22 mouse cellular contexts compared by ENCODE assay signal in the genomic region with DNA sequence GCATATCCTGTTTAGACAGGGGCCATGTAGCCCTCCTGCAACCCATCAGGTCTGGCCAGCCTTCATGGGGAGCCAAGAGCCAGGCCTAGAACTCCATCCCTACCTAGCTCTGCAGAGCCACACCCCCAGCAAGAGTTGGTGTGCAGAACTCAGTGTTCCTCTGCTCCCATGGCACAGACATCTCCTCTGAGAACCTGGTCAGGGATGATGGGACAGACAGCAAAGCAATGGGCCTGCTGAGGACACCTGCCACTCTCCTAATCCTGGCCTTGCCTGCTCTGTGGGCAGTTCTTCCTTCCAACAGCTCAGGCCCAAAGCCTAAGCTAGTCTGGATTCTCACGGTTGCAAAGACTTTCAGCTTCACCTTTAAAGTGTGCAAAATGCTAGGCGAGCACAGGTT. TPM values are rescaled to one million over a fixed set of nuclear protein-coding genes. Genes with fewer than 3 reads are reported as not detected.
DNase-seq lines count a peak whose midpoint lies in the region; ATAC-seq lines count a peak whose summit lies in the region.
"Had no signal": no experiment of that assay in that cellular context is flagged by ENCODE, and none has a peak within 500 bp of the region (broad histone marks: within the 10 kb centered on the region; RNA-seq: fewer than 3 reads in every experiment).

No protein-coding gene starts in this region.

- intact Hi-C loops in heart, postnatal 10 days (cut with DNase I), result no loop called here
- intact Hi-C loops in heart, postnatal 36 days (cut with DNase I), result no loop called here

- DNase-seq in hindbrain, embryonic 10.5 days (ENCODE audit: low spot score), result no peak
- no peak for DNase-seq in midbrain, embryonic 10.5 days (ENCODE audit: low spot score)
- no peak for DNase-seq in midbrain, embryonic 14.5 days
- no peak for DNase-seq in heart, postnatal 10 days
- DNase-seq in heart, postnatal 36 days, result no peak
- DNase-seq: adrenal gland, postnatal 25 days; cerebellum, adult 11 months; heart, postnatal 14 days; lung, adult 18-20 months; lung, postnatal 36 days; right cerebral cortex, postnatal 4 days had no signal

- no peak overlapping the region for H3K9ac ChIP-seq in hindbrain, embryonic 16.5 days (ENCODE audit: low read depth, low read length)
- no peak overlapping the region for H3K9ac ChIP-seq in midbrain, embryonic 14.5 days (replicated peaks; ENCODE audit: low read length)
- no peak overlapping the region for H3K9ac ChIP-seq in limb, embryonic 12.5 days (replicated peaks)

- no peak for ATAC-seq in hindbrain, embryonic 16.5 days
- no peak for ATAC-seq in midbrain, embryonic 14.5 days (ENCODE audit: low FRiP score, low TSS enrichment)
- no peak for ATAC-seq in limb, embryonic 12.5 days (ENCODE audit: insufficient number of reproducible peaks, insufficient read depth, low FRiP score, low TSS enrichment, low read depth)
- ATAC-seq: hindbrain, postnatal 0 days; intestine, postnatal 0 days had no signal

- peak overlapping the region; percentile 81; the same call in 1 of the 2 replicates for H3K27ac ChIP-seq in hindbrain, embryonic 10.5 days
- H3K27ac ChIP-seq in hindbrain, embryonic 16.5 days (ENCODE audit: low read depth, low read length), result no peak overlapping the region
- H3K27ac ChIP-seq in midbrain, embryonic 10.5 days (replicated peaks), result 0 out of 2 replicates have a peak overlapping the region, but pooled peaks have one; percentile 13
- H3K27ac ChIP-seq in midbrain, embryonic 14.5 days (replicated peaks; ENCODE audit: low read depth, low read length), result no peak overlapping the region
- peak overlapping the region; percentile 94 for H3K27ac ChIP-seq in limb, embryonic 12.5 days
- H3K27ac ChIP-seq: hindbrain, postnatal 0 days had no signal

- no peak overlapping the region for H3K4me2 ChIP-seq in hindbrain, embryonic 16.5 days (ENCODE audit: low read length)
- H3K4me2 ChIP-seq in midbrain, embryonic 14.5 days (ENCODE audit: low read length), result no peak overlapping the region
- no peak overlapping the region for H3K4me2 ChIP-seq in limb, embryonic 12.5 days
- H3K4me2 ChIP-seq: heart, embryonic 11.5 days; liver, embryonic 11.5 days had no signal

- no peaks in the 10 kb centered on the region for H3K36me3 ChIP-seq in hindbrain, embryonic 10.5 days
- no peaks in the 10 kb centered on the region for H3K36me3 ChIP-seq in hindbrain, embryonic 16.5 days (ENCODE audit: control insufficient read depth, insufficient read depth, low read length)
- no peaks in the 10 kb centered on the region for H3K36me3 ChIP-seq in midbrain, embryonic 10.5 days
- no peaks in the 10 kb centered on the region for H3K36me3 ChIP-seq in midbrain, embryonic 14.5 days (ENCODE audit: control insufficient read depth, insufficient read depth, low read length)
- H3K36me3 ChIP-seq in limb, embryonic 12.5 days, result no peaks in the 10 kb centered on the region

- peaks cover 51% of the 10 kb centered on the region for H3K27me3 ChIP-seq in hindbrain, embryonic 10.5 days (ENCODE audit: insufficient read depth, poor library complexity, severe bottlenecking)
- H3K27me3 ChIP-seq in hindbrain, embryonic 16.5 days (replicated peaks; ENCODE audit: control insufficient read depth, insufficient read depth, low read length), result no peaks in the 10 kb centered on the region
- H3K27me3 ChIP-seq in midbrain, embryonic 10.5 days (ENCODE audit: low read depth, poor library complexity, severe bottlenecking), result peaks cover 38% of the 10 kb centered on the region
- no peaks in the 10 kb centered on the region for H3K27me3 ChIP-seq in midbrain, embryonic 14.5 days (ENCODE audit: control insufficient read depth, insufficient read depth, low read length)
- H3K27me3 ChIP-seq in limb, embryonic 12.5 days, result no peaks in the 10 kb centered on the region

- H3K4me1 ChIP-seq in hindbrain, embryonic 10.5 days (replicated peaks), result peaks cover 52% of the 10 kb centered on the region
- peaks cover 11% of the 10 kb centered on the region for H3K4me1 ChIP-seq in hindbrain, embryonic 16.5 days (ENCODE audit: control insufficient read depth, insufficient read depth, low read depth, low read length)
- H3K4me1 ChIP-seq in midbrain, embryonic 10.5 days, result peaks cover 41% of the 10 kb centered on the region
- peaks cover 11% of the 10 kb centered on the region for H3K4me1 ChIP-seq in midbrain, embryonic 14.5 days (ENCODE audit: control insufficient read depth, insufficient read depth, low read length)
- H3K4me1 ChIP-seq in limb, embryonic 12.5 days (replicated peaks), result peaks cover 47% of the 10 kb centered on the region

- WGBS in hindbrain, embryonic 10.5 days, result 85% methylated on average over 2 of the region's 2 CpGs
- 78% methylated on average over 2 of the region's 2 CpGs for WGBS in hindbrain, embryonic 16.5 days
- whole genome bisulfite sequencing in midbrain, embryonic 10.5 days, result 72% methylated on average over 2 of the region's 2 CpGs
- WGBS in midbrain, embryonic 14.5 days, result 84% methylated on average over 2 of the region's 2 CpGs
- 82% methylated on average over 2 of the region's 2 CpGs for WGBS in limb, embryonic 12.5 days

- H3K4me3 ChIP-seq in hindbrain, embryonic 10.5 days, result no peak overlapping the region
- no peak overlapping the region for H3K4me3 ChIP-seq in hindbrain, embryonic 16.5 days (ENCODE audit: low read length)
- no peak overlapping the region for H3K4me3 ChIP-seq in midbrain, embryonic 10.5 days
- no peak overlapping the region for H3K4me3 ChIP-seq in midbrain, embryonic 14.5 days (replicated peaks; ENCODE audit: low read depth, low read length)
- H3K4me3 ChIP-seq in limb, embryonic 12.5 days (replicated peaks), result no peak overlapping the region

- H3K9me3 ChIP-seq in hindbrain, embryonic 10.5 days, result no peaks in the 10 kb centered on the region
- no peaks in the 10 kb centered on the region for H3K9me3 ChIP-seq in hindbrain, embryonic 16.5 days (ENCODE audit: control insufficient read depth, low read length)
- H3K9me3 ChIP-seq in midbrain, embryonic 10.5 days (replicated peaks), result no peaks in the 10 kb centered on the region
- no peaks in the 10 kb centered on the region for H3K9me3 ChIP-seq in midbrain, embryonic 14.5 days (ENCODE audit: control insufficient read depth, low read length)
- no peaks in the 10 kb centered on the region for H3K9me3 ChIP-seq in limb, embryonic 12.5 days

RNA-seq across cellular contexts. Expression of gene Sema3f, which starts 5.4 kb away (rescaled TPM):
- polyA plus RNA-seq in hindbrain, embryonic 10.5 days (2016; fragmentation: Nextera tagmentation; extraction: Ambion mirVana), result 14.5 and 16.4 TPM in 2 replicates
- polyA plus RNA-seq in hindbrain, embryonic 16.5 days (2015; fragmentation: Nextera tagmentation; extraction: Ambion mirVana), result 10.0 and 13.0 TPM in 2 replicates
- polyA plus RNA-seq in midbrain, embryonic 10.5 days (2016; fragmentation: Nextera tagmentation; extraction: Ambion mirVana), result 14.9 and 17.2 TPM in 2 replicates
- 34.0 and 37.0 TPM in 2 replicates for polyA plus RNA-seq in midbrain, embryonic 14.5 days (2014; fragmentation: Nextera tagmentation; extraction: Ambion mirVana)
- 47.6 and 53.5 TPM in 2 replicates for polyA plus RNA-seq in limb, embryonic 12.5 days (2016; fragmentation: Nextera tagmentation; extraction: Ambion mirVana)
- total RNA-seq in heart, postnatal 10 days (2021), result 10 to 100 TPM; 19.4 to 22.2 TPM
- 10 to 100 TPM; 16.0 to 16.9 TPM for total RNA-seq in heart, postnatal 36 days (2021)
- total RNA-seq: granulocyte monocyte progenitor cell, adult 5-6 weeks; MEL had no signal

RNA-seq across cellular contexts. Expression of gene Gnat1, which starts 36.1 kb away (rescaled TPM):
- polyA plus RNA-seq in hindbrain, embryonic 10.5 days (2016; fragmentation: Nextera tagmentation; extraction: Ambion mirVana), result 2.6 and 3.1 TPM in 2 replicates
- 1.3 and 2.7 TPM in 2 replicates for polyA plus RNA-seq in hindbrain, embryonic 16.5 days (2015; fragmentation: Nextera tagmentation; extraction: Ambion mirVana)
- polyA plus RNA-seq in midbrain, embryonic 10.5 days (2016; fragmentation: Nextera tagmentation; extraction: Ambion mirVana), result 3.2 and 3.6 TPM in 2 replicates
- 0.97 and 2.0 TPM in 2 replicates for polyA plus RNA-seq in midbrain, embryonic 14.5 days (2014; fragmentation: Nextera tagmentation; extraction: Ambion mirVana)
- 2.1 and 2.2 TPM in 2 replicates for polyA plus RNA-seq in limb, embryonic 12.5 days (2016; fragmentation: Nextera tagmentation; extraction: Ambion mirVana)
- total RNA-seq in heart, postnatal 10 days (2021), result not detected
- not detected for total RNA-seq in heart, postnatal 36 days (2021)
- total RNA-seq: adrenal gland, postnatal 25 days; CH12.LX; gastrocnemius, adult 8-10 months; granulocyte monocyte progenitor cell, adult 5-6 weeks; heart, postnatal 14 days had no signal
- polyA plus RNA-seq: embryonic facial prominence, embryonic 11.5 days had no signal

RNA-seq across cellular contexts. Expression of gene Slc38a3, which starts 46.3 kb away (rescaled TPM):
- 6.4 and 7.2 TPM in 2 replicates for polyA plus RNA-seq in hindbrain, embryonic 10.5 days (2016; fragmentation: Nextera tagmentation; extraction: Ambion mirVana)
- 53.2 and 55.0 TPM in 2 replicates for polyA plus RNA-seq in hindbrain, embryonic 16.5 days (2015; fragmentation: Nextera tagmentation; extraction: Ambion mirVana)
- 9.3 and 11.6 TPM in 2 replicates for polyA plus RNA-seq in midbrain, embryonic 10.5 days (2016; fragmentation: Nextera tagmentation; extraction: Ambion mirVana)
- polyA plus RNA-seq in midbrain, embryonic 14.5 days (2014; fragmentation: Nextera tagmentation; extraction: Ambion mirVana), result 20.4 and 31.9 TPM in 2 replicates
- polyA plus RNA-seq in limb, embryonic 12.5 days (2016; fragmentation: Nextera tagmentation; extraction: Ambion mirVana), result 3.5 and 5.0 TPM in 2 replicates
- total RNA-seq in heart, postnatal 10 days (2021), result 10 to 100 TPM; 20.5 to 22.6 TPM
- 10 to 100 TPM; 66.0 to 80.3 TPM for total RNA-seq in heart, postnatal 36 days (2021)
- total RNA-seq: granulocyte monocyte progenitor cell, adult 5-6 weeks; MEL had no signal

RNA-seq across cellular contexts. Expression of gene Rbm5, which starts 55.2 kb away (rescaled TPM):
- 196 and 204 TPM in 2 replicates for polyA plus RNA-seq in hindbrain, embryonic 10.5 days (2016; fragmentation: Nextera tagmentation; extraction: Ambion mirVana)
- polyA plus RNA-seq in hindbrain, embryonic 16.5 days (2015; fragmentation: Nextera tagmentation; extraction: Ambion mirVana), result 210 and 236 TPM in 2 replicates
- 200 and 220 TPM in 2 replicates for polyA plus RNA-seq in midbrain, embryonic 10.5 days (2016; fragmentation: Nextera tagmentation; extraction: Ambion mirVana)
- 190 and 241 TPM in 2 replicates for polyA plus RNA-seq in midbrain, embryonic 14.5 days (2014; fragmentation: Nextera tagmentation; extraction: Ambion mirVana)
- 232 and 239 TPM in 2 replicates for polyA plus RNA-seq in limb, embryonic 12.5 days (2016; fragmentation: Nextera tagmentation; extraction: Ambion mirVana)
- total RNA-seq in heart, postnatal 10 days (2021), result 10 to 100 TPM; 57.8 to 66.6 TPM
- total RNA-seq in heart, postnatal 36 days (2021), result 10 to 100 TPM; 47.2 to 52.6 TPM

Comparison
In these comparisons a context has a peak if more than half of its experiments do, and no peak if none do; other contexts are left out.
1. H3K27ac ChIP-seq: peak in hindbrain, embryonic 10.5 days (single experiment), midbrain, embryonic 10.5 days (single experiment) and limb, embryonic 12.5 days (single experiment); none in hindbrain, embryonic 16.5 days (single experiment) and midbrain, embryonic 14.5 days (single experiment).